Mouse (Mus musculus): ENCODE measurements around the gene Gipc3. TPM values are rescaled to one million over a fixed set of nuclear protein-coding genes. Genes with fewer than 3 reads are reported as not detected.

The Gipc3 gene
- polyA plus RNA-seq, 1 experiment, result 3.2 TPM

GRCm38 (mm10) chr10:81300352-81300907 is 42.6 kb downstream of the Gipc3 start:
- no peak for DNase-seq (ENCODE audit: low spot score)

- no peak for DNase-seq (ENCODE audit: low spot score)
Measured at GRCm38 (mm10) chr10:81299585-81300351, 43.3 kb downstream of the Gipc3 start.

DNA sequence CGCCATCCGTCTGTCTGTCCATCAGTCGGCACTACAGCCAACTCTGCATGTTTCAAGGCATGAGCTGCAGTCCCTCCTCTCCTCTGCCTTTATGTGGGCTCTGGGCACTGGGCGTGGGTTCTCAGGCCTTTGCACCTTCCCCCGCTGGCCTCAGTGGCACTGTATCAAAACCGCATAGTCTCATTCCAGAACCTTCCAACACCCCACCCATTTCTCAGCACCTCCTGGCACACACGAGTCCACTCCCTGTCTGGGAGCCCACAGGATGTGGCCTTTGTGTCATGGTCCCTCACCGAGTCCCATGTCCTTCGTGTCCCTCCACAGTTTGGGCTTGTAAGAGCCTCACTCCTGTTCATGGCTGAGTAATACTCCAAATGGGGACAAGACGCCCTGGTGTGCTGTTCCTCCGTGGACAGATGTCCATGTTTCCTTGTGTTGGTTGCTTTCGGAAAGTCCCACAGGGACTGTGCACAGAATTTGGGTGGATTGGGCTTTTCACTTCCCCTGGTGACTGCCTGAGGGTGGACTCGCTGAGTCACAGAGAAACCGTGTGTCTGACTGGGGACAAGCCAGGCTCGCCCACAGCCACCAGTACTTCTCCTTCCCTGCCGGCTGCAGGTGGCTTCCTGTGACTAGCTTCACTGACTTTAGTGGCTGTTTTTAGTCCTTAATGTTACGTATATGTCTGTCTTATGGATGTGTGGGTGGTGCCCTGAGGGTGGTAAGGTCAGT is 44.5 kb downstream of the Gipc3 start:
- no peak for DNase-seq (ENCODE audit: low spot score)

DNA sequence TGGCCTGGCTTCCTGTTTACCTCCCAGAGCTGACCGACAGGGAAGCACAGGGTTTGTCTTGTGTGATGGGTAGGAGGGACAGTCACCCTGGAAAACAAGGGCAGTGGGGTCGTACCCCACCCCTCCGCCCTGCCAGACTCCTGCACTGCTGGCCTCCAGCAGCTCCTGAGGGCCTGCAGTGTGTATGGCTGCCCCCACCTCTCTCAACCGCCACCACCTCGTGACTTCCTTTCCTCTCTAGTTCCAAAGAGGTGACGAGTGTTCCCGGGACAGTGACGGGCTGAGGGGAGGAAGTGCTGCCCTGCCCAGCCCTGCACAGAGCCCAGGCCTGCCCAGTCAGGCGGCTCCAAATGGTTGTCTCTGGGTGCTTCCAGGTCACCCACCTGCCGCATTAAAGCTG is 45.2 kb downstream of the Gipc3 start:
- DNase-seq (ENCODE audit: low spot score), result no peak

DNA sequence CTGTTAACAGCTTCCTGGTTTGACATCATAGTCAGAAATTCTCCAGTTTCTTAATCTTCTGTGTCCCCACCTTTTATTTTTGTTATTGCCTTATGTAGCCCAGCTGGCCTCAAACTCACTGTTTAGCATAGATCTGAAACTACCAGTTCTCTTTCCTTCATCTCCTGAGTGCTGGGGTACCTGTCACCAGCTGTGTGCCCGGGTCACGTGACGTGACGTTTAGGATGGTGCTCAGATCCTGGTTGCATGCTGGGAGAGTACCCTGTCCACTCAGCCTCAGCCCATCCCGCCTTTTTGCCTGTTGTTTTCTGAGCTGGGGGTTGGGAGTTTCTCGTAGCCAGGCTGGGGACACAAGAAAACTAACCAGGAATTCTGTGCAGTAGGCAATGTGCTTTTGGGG is 45.8 kb downstream of the Gipc3 start:
- DNase-seq (ENCODE audit: low spot score), result no peak

- no peak for DNase-seq (ENCODE audit: low spot score)
Measured at GRCm38 (mm10) chr10:81295185-81295584, 47.9 kb downstream of the Gipc3 start.

GRCm38 (mm10) chr10:81294442-81294841 is 48.6 kb downstream of the Gipc3 start:
- no peak for DNase-seq (ENCODE audit: low spot score)

DNA sequence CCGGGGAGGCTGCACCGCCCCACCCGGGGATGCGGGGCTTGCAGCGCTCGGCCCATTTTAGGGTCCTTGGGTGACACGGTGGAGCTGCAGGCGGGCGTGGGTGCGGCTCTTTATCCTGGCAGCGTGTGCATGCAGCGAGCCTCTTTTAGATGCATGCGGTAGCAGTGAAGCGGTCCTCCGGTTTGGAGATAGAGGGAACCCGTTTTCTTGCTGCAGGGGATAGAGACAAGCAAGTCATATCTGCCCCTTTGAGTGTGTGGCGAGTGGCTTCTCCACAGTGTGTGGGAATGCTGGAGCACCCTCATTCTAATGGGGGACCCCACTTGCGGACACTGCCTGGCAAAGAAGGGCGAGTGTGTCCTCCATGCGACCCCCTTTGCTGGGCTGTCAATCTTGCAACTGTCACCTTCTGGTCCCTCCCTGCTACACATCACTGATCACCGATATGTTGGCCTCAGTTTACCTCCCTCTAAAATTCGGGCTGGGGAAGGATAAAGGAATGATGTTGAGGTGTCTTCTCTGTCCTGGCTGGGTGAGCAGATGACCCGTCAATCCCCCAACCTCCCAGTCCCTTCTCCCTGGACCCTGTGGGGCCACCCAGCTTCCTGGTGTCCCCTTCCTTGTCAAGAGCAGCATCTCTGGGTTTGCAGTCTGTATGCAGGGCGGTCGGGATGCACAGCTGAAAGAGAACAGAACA is 49.6 kb downstream of the Gipc3 start:
- no peak for DNase-seq (ENCODE audit: low spot score)

DNA sequence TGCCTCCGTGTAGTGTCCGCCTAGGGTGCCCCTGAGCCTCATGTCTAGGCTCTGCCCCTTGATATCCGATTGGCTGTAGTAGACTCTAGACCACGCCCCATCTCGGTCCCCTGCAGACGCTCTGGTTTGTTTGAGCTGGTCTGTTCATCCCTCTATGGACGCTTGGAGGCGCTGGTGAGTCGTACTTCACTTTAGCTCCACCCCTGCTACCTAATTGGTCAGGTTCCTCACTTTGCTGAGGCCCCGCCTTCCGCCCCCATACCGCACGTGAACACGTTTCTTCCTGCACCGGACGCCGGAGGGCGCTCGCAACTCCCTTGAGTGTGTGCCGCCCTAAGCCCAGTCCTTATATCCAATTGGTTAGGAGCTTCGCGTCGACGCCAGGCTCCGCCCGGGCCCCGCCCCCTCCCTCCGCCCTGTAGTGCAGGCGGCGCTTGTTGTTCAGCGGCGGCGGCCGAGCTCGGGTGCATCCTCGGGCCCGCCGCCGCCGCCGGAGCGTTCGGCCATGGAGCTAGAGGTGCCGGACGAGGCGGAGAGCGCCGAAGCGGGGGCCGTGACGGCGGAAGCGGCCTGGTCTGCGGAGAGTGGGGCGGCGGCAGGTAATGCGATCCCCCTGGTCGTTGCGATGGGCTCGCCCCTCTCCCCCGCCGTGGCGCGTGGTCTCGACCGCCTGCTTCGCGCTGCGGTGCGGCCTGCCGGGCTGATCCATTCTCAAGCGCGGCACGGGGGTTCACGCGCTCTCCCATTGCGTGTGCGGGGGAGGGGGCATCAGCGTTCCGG is 50.3 kb downstream of the Gipc3 start, which contains the start of gene Pip5k1c:
Gene Pip5k1c, plus strand, starts transcription at position 410 of the 780 bp plus-strand sequence.
- peak; percentile 94 for DNase-seq (ENCODE audit: low spot score)

DNA sequence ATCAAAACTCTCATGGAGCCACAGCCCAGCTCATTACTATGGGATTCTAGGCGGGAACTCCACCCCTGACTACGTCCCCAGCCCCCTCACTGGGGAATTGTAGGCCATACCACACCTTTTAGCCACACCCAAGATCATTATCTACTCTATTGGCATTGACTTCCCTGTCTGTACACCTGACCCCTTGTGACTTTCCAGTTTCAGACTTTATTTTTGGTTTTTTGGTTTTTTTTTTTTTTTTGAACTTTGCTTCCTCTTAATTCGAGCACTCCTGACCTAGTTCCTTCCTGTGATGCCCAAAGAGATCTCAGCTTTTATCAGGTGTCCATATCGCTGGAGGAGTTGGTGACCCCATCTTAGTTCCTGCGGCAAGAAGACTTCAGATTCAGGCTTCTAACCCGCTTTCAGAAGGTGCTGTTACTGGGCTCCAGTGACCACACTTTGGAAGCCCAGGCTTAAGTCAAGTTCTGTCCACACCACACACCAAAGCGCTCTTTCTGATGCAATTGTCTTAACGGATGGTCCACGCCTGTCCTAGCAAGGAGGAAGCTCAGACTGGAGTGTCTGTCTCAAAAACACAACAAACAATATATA is 51.5 kb downstream of the Gipc3 start, which contains the start of gene Tjp3:
Gene Tjp3, minus strand, starts transcription at position 71 of the 594 bp plus-strand sequence.
- no peak for DNase-seq (ENCODE audit: low spot score)

- peak; percentile 66 for DNase-seq (ENCODE audit: low spot score)
Measured at GRCm38 (mm10) chr10:81290698-81291460, 52.2 kb downstream of the Gipc3 start.

GRCm38 (mm10) chr10:81289811-81290210 is 53.3 kb downstream of the Gipc3 start:
- DNase-seq (ENCODE audit: low spot score), result no peak

GRCm38 (mm10) chr10:81289278-81289677 is 53.8 kb downstream of the Gipc3 start:
- DNase-seq (ENCODE audit: low spot score), result no peak

DNA sequence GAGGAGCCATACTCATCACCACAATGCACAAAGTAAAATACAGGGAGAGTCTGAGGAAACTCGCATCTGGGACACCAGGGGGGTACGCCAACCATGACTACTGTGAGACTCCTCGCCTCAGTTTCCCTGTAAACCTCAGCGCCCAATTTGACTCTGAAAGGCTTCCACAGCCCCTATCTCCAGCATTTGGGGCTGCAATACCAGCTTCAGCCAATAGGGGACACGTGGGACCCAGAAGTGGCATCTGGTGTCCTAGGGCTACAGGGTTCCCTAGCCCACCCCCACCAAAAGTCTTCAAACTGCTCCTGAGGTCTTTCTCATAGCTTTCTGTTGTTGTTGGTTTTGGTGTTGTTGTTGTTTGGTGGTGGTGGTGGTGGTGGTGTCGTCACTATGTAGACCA is 54.5 kb downstream of the Gipc3 start:
- no peak for DNase-seq (ENCODE audit: low spot score)

DNA sequence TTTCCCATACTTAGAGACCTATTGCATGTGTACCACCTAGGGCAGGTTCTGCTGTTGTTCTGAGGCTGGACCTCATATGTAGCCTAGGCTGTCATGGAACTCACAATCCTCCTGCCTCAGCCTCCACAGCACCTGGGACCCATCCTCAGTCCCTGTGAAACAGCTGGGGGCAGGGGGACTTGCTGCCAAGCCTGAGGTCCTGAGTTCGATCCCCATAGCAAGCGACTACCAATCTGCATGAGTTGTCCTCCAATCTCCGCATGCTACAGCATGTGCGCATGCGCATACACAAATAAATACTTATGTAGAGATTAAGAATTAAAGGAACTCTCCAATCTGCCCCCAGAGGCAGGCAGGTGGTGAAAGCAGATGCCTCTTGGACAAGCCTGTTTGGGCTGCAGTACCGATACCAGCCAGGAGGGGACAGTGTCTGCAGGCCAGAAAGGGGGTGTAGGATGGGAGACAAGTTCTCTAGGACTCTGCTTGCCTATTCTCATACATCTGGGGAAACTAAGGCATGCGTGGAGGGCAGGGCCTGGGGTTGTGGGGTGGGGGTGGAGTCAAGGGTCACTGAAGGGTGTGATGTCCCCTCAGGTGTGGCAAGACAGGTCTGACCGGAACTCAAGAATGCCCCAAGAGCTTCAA is 55.4 kb downstream of the Gipc3 start:
- no peak for DNase-seq (ENCODE audit: low spot score)

DNA sequence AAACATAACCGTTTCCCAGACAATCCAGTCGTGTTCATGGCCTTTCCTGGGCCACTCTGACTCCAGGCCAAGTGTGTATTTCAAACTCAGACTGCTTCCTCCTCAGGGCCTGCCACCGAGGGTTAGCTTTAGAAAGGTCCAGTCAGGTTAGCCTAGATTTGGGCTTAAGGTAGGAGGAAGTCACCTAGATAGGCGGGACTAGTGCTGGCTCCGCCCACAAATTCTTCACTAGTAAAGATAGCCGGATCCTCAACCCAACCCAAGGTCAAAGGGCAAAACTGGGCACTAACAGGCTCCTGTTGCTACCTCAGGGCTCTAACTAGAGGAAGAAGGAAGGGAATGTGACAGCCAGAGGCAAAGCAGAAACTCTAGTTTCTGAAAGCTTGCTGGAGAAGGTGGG is 56.5 kb downstream of the Gipc3 start:
- DNase-seq (ENCODE audit: low spot score), result no peak

DNA sequence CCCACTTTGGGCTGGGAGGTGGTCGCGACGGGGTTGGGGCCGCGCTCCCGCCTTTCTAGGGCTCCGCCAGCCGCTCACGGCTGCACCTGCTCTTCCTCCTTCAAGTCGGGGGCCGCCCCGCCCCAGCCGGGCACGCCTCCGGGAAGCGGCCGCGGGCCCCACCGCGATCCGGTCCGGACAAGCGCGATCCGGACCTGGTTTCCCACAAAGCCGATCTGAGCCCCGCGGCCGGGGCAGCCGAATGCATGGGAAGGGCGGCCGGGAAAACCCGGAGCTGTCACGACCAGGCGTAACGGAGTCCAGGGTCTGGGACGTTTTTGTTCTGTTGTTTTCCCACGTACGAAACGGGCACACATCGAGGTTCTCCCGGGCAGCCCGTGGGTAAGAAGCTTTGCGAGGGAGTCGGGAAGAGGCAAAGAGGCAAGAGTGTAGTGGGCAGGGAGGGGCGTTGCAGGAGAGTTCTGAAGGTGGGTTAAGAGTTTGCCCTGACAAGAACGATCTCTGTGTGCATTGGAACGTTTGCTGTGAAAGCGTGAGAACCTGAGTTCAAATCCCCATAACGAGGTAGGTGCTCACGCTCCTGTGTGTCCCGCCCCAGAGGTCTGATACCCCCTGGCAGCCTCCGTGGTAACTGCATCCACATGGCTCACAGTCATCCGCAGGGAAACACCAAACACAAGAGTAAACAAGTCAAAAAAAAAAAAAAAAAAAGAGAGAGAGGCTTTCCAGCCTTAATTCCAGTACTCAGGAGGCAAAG is 57.2 kb downstream of the Gipc3 start:
- peak; percentile 86 for DNase-seq (ENCODE audit: low spot score)
